Mouse (Mus musculus) limb, embryonic 10.5 days (tissue): Measurements from ENCODE around the gene Plod1. TPM values are rescaled to one million over a fixed set of nuclear protein-coding genes. Genes with fewer than 3 reads are reported as not detected.

Source experiments
- DNase-seq: peaks from one replicate; pipeline ENCODE4 v3.0.0-alpha.2; 2017; ENCODE audit warnings: low spot score
- H3K27ac ChIP-seq: fragments of 300-500 bp; sonication (generic); 2 replicates; pipeline ENCODE4 v1.5.1; 2016; ENCODE audit warnings: mild to moderate bottlenecking
- H3K27me3 ChIP-seq: fragments of 300-500 bp; sonication (generic); 2 replicates; pipeline ENCODE4 v1.6.1; 2016; ENCODE audit warnings: low read depth, mild to moderate bottlenecking; ENCODE audit not compliant: poor library complexity, severe bottlenecking
- H3K36me3 ChIP-seq: fragments of 300-500 bp; sonication (generic); 2 replicates; pipeline ENCODE4 v1.6.1; 2016; ENCODE audit warnings: mild to moderate bottlenecking, moderate library complexity
- H3K4me1 ChIP-seq: fragments of 300-500 bp; sonication (generic); 2 replicates; pipeline ENCODE4 v1.6.1; 2016
- H3K4me3 ChIP-seq: fragments of 300-500 bp; sonication (generic); 2 replicates; pipeline ENCODE4 v1.5.1; 2016; ENCODE audit warnings: mild to moderate bottlenecking, moderate library complexity
- H3K9me3 ChIP-seq: fragments of 300-500 bp; sonication (generic); replicated peaks from 2 replicates; pipeline ENCODE4 v1.6.1; 2016; ENCODE audit warnings: mild to moderate bottlenecking
- WGBS: fragments of 180-500 bp; shearing (Covaris S2); methylation state at CpG from one replicate; pipeline ENCODE4 v1.1.7; 2016; 5-methylcytosine and 5-hydroxymethylcytosine counted together
- polyA plus RNA-seq: library from polyadenylated mRNA; unstranded; fragments of >200 nt; fragmentation: Nextera tagmentation; extraction: Ambion mirVana; gene quantifications from 2 replicates; pipeline ENCODE4 v1.2.1, GENCODE M21; 2016

Gene Plod1
- polyA plus RNA-seq, 1 experiment from 2014 or later, result 31.5 TPM

- H3K9me3 ChIP-seq, result no peaks in the 10 kb centered on the region
- no peaks in the 10 kb centered on the region for H3K27me3 ChIP-seq
- peaks cover 47% of the 10 kb centered on the region for H3K36me3 ChIP-seq
- H3K4me1 ChIP-seq, result peaks cover 11% of the 10 kb centered on the region
- no peak for DNase-seq
- WGBS, result 94% methylated on average over 12 of the region's 12 CpGs
- H3K4me3 ChIP-seq, result peak overlapping the region; percentile 95; the same call in 1 of the 2 replicates
- no peak overlapping the region for H3K27ac ChIP-seq
Observed at GRCm38 (mm10) chr4:147902906-147903500, 33.6 kb downstream of the Plod1 start.

GRCm38 (mm10) chr4:147900452-147900851, 36.1 kb downstream of the Plod1 start:
- WGBS, result 88% methylated on average over 7 of the region's 7 CpGs
- Histone ChIP-seq H3K27ac (no peak overlapping the region), H3K4me1 (peaks cover 11% of the 10 kb centered on the region), H3K27me3 (no peaks in the 10 kb centered on the region), H3K4me3 (no peak overlapping the region), H3K36me3 (peaks cover 72% of the 10 kb centered on the region), H3K9me3 (no peaks in the 10 kb centered on the region)
- DNase-seq, result no peak

- 82% methylated on average over 3 of the region's 3 CpGs for WGBS
Observed at GRCm38 (mm10) chr4:147897348-147897747, 39.2 kb downstream of the Plod1 start.

GRCm38 (mm10) chr4:147896411-147896810, 40.2 kb downstream of the Plod1 start:
- no peak for DNase-seq
- H3K4me3 ChIP-seq, result no peak overlapping the region
- no peaks in the 10 kb centered on the region for H3K27me3 ChIP-seq
- H3K36me3 ChIP-seq, result peaks cover 95% of the 10 kb centered on the region
- no peaks in the 10 kb centered on the region for H3K4me1 ChIP-seq
- 60% methylated on average over 1 of the region's 1 CpGs for WGBS
- H3K27ac ChIP-seq, result no peak overlapping the region
- no peaks in the 10 kb centered on the region for H3K9me3 ChIP-seq

More at GRCm38 (mm10) chr4:147897348-147897747, 39.2 kb downstream of the Plod1 start:
- Histone ChIP-seq H3K4me3 (no peak overlapping the region), H3K36me3 (peaks cover 93% of the 10 kb centered on the region), H3K4me1 (no peaks in the 10 kb centered on the region), H3K27me3 (no peaks in the 10 kb centered on the region), H3K9me3 (no peaks in the 10 kb centered on the region), H3K27ac (no peak overlapping the region)
- DNase-seq, result no peak

GRCm38 (mm10) chr4:147895815-147896330, 40.7 kb downstream of the Plod1 start:
- Histone ChIP-seq H3K9me3 (no peaks in the 10 kb centered on the region), H3K4me3 (no peak overlapping the region), H3K36me3 (peaks cover 99% of the 10 kb centered on the region), H3K27me3 (no peaks in the 10 kb centered on the region), H3K27ac (no peak overlapping the region), H3K4me1 (no peaks in the 10 kb centered on the region)
- DNase-seq, result no peak
- WGBS, result 91% methylated on average over 4 of the region's 4 CpGs

GRCm38 (mm10) chr4:147890341-147890740, 46.2 kb downstream of the Plod1 start:
- Histone ChIP-seq H3K9me3 (no peaks in the 10 kb centered on the region), H3K27me3 (no peaks in the 10 kb centered on the region), H3K4me3 (no peak overlapping the region), H3K27ac (no peak overlapping the region), H3K36me3 (peaks cover 94% of the 10 kb centered on the region), H3K4me1 (no peaks in the 10 kb centered on the region)
- no peak for DNase-seq
- 95% methylated on average over 6 of the region's 6 CpGs for WGBS

- 92% methylated on average over 4 of the region's 4 CpGs for WGBS
Observed at GRCm38 (mm10) chr4:147888237-147888636, 48.3 kb downstream of the Plod1 start.

GRCm38 (mm10) chr4:147887277-147887676, 49.3 kb downstream of the Plod1 start:
- Histone ChIP-seq H3K27ac (no peak overlapping the region), H3K4me1 (no peaks in the 10 kb centered on the region), H3K9me3 (no peaks in the 10 kb centered on the region), H3K36me3 (peaks cover 94% of the 10 kb centered on the region), H3K27me3 (no peaks in the 10 kb centered on the region), H3K4me3 (no peak overlapping the region)
- WGBS, result 88% methylated on average over 7 of the region's 7 CpGs
- no peak for DNase-seq

More at GRCm38 (mm10) chr4:147888237-147888636, 48.3 kb downstream of the Plod1 start:
- Histone ChIP-seq H3K36me3 (peaks cover 94% of the 10 kb centered on the region), H3K27me3 (no peaks in the 10 kb centered on the region), H3K27ac (no peak overlapping the region), H3K9me3 (no peaks in the 10 kb centered on the region), H3K4me3 (no peak overlapping the region), H3K4me1 (no peaks in the 10 kb centered on the region)
- DNase-seq, result no peak

GRCm38 (mm10) chr4:147886158-147886557, 50.4 kb downstream of the Plod1 start:
- H3K27me3 ChIP-seq, result no peaks in the 10 kb centered on the region
- WGBS, result 93% methylated on average over 12 of the region's 12 CpGs
- peaks cover 94% of the 10 kb centered on the region for H3K36me3 ChIP-seq
- no peak overlapping the region for H3K4me3 ChIP-seq
- DNase-seq, result no peak
- H3K9me3 ChIP-seq, result no peaks in the 10 kb centered on the region
- no peaks in the 10 kb centered on the region for H3K4me1 ChIP-seq
- H3K27ac ChIP-seq, result no peak overlapping the region

- H3K4me3 ChIP-seq, result no peak overlapping the region
- H3K36me3 ChIP-seq, result peaks cover 97% of the 10 kb centered on the region
- 90% methylated on average over 3 of the region's 3 CpGs for WGBS
Observed at GRCm38 (mm10) chr4:147884138-147884537, 52.4 kb downstream of the Plod1 start.

GRCm38 (mm10) chr4:147883041-147883440, 53.5 kb downstream of the Plod1 start:
- H3K27me3 ChIP-seq, result no peaks in the 10 kb centered on the region
- WGBS, result 88% methylated on average over 6 of the region's 6 CpGs

More at GRCm38 (mm10) chr4:147884138-147884537, 52.4 kb downstream of the Plod1 start:
- no peak overlapping the region for H3K27ac ChIP-seq
- H3K27me3 ChIP-seq, result no peaks in the 10 kb centered on the region
- no peaks in the 10 kb centered on the region for H3K9me3 ChIP-seq
- no peak for DNase-seq
- no peaks in the 10 kb centered on the region for H3K4me1 ChIP-seq

GRCm38 (mm10) chr4:147881792-147882191, 54.8 kb downstream of the Plod1 start:
- Histone ChIP-seq H3K9me3 (no peaks in the 10 kb centered on the region), H3K27ac (no peak overlapping the region), H3K27me3 (no peaks in the 10 kb centered on the region), H3K36me3 (peaks cover 96% of the 10 kb centered on the region), H3K4me1 (no peaks in the 10 kb centered on the region), H3K4me3 (no peak overlapping the region)
- 93% methylated on average over 7 of the region's 7 CpGs for WGBS
- no peak for DNase-seq

More at GRCm38 (mm10) chr4:147883041-147883440, 53.5 kb downstream of the Plod1 start:
- H3K27ac ChIP-seq, result no peak overlapping the region
- peaks cover 97% of the 10 kb centered on the region for H3K36me3 ChIP-seq
- no peaks in the 10 kb centered on the region for H3K9me3 ChIP-seq
- no peaks in the 10 kb centered on the region for H3K4me1 ChIP-seq
- DNase-seq, result no peak
- H3K4me3 ChIP-seq, result no peak overlapping the region

GRCm38 (mm10) chr4:147879865-147880264, 56.7 kb downstream of the Plod1 start:
- WGBS, result 75% methylated on average over 5 of the region's 5 CpGs
- no peaks in the 10 kb centered on the region for H3K4me1 ChIP-seq
- peaks cover 96% of the 10 kb centered on the region for H3K36me3 ChIP-seq
- no peaks in the 10 kb centered on the region for H3K27me3 ChIP-seq
- H3K9me3 ChIP-seq, result no peaks in the 10 kb centered on the region
- H3K27ac ChIP-seq, result no peak overlapping the region
- no peak overlapping the region for H3K4me3 ChIP-seq
- no peak for DNase-seq
